In genomic region chr17:85020343-85020742, GRCm38 (mm10) we compare ENCODE assay signal across 27 mouse cellular contexts. TPM values are rescaled to one million over a fixed set of nuclear protein-coding genes. Genes with fewer than 3 reads are reported as not detected.
"Had no signal": no experiment of that assay in that cellular context is flagged by ENCODE, and none has a peak within 500 bp of the region (broad histone marks: within the 10 kb centered on the region; RNA-seq: fewer than 3 reads in every experiment).

No protein-coding gene starts in this region.

- H3K4me1 ChIP-seq: heart, embryonic 10.5 days; hindbrain, embryonic 10.5 days; hindbrain, embryonic 12.5 days; intestine, embryonic 15.5 days; limb, embryonic 13.5 days; limb, embryonic 15.5 days had no signal

- H3K9me3 ChIP-seq: heart, embryonic 10.5 days; heart, embryonic 12.5 days; hindbrain, embryonic 10.5 days; hindbrain, embryonic 12.5 days; intestine, embryonic 15.5 days; limb, embryonic 13.5 days; limb, embryonic 15.5 days; liver, embryonic 12.5 days had no signal

- DNase-seq: gastrocnemius, postnatal 10 days; gastrocnemius, postnatal 25 days; heart, adult 18-20 months; heart, postnatal 10 days; heart, postnatal 4 days; kidney, adult 18-20 months; kidney, adult 8-10 months; kidney, postnatal 10 days; kidney, postnatal 4 days; left cerebral cortex, postnatal 4 days had no signal

- H3K9ac ChIP-seq: heart, embryonic 12.5 days; hindbrain, embryonic 12.5 days; hindbrain, embryonic 14.5 days; intestine, embryonic 15.5 days; limb, embryonic 13.5 days; limb, embryonic 15.5 days; liver, embryonic 12.5 days; liver, embryonic 14.5 days had no signal

- H3K27me3 ChIP-seq: heart, embryonic 12.5 days; hindbrain, embryonic 12.5 days; intestine, embryonic 15.5 days; limb, embryonic 13.5 days; limb, embryonic 15.5 days; liver, embryonic 12.5 days had no signal

- ATAC-seq: hindbrain, embryonic 16.5 days; inflammation-experienced regulatory T-cells, adult 6 months; intestine, embryonic 15.5 days; intestine, postnatal 0 days; liver, embryonic 12.5 days had no signal

- H3K36me3 ChIP-seq: heart, embryonic 10.5 days; heart, embryonic 12.5 days; intestine, embryonic 15.5 days; limb, embryonic 13.5 days had no signal

- H3K4me3 ChIP-seq: heart, embryonic 10.5 days; heart, embryonic 12.5 days; hindbrain, embryonic 10.5 days; hindbrain, embryonic 12.5 days; intestine, embryonic 15.5 days; layer of hippocampus, adult 2 months; left cerebral cortex, adult 2 months; limb, embryonic 13.5 days; limb, embryonic 15.5 days; liver, embryonic 12.5 days had no signal

- H3K4me2 ChIP-seq: heart, embryonic 12.5 days; hindbrain, embryonic 12.5 days; hindbrain, embryonic 14.5 days; intestine, embryonic 15.5 days; limb, embryonic 13.5 days; limb, embryonic 15.5 days; liver, embryonic 12.5 days had no signal

- H3K27ac ChIP-seq: heart, embryonic 10.5 days; hindbrain, embryonic 10.5 days; hindbrain, embryonic 12.5 days; hindbrain, embryonic 14.5 days; intestine, embryonic 15.5 days; layer of hippocampus, adult 2 months; left cerebral cortex, adult 2 months; limb, embryonic 13.5 days; limb, embryonic 15.5 days; liver, embryonic 12.5 days; liver, embryonic 14.5 days had no signal

RNA-seq across cellular contexts. Expression of gene Slc3a1, which starts 7.8 kb away (rescaled TPM):
- total RNA-seq: heart, adult 18-20 months; heart, postnatal 25 days; layer of hippocampus, postnatal 10 days had no signal
- polyA plus RNA-seq: heart, embryonic 12.5 days had no signal
